Mouse (Mus musculus): ENCODE measurements around the gene Ubn1.

DNA sequence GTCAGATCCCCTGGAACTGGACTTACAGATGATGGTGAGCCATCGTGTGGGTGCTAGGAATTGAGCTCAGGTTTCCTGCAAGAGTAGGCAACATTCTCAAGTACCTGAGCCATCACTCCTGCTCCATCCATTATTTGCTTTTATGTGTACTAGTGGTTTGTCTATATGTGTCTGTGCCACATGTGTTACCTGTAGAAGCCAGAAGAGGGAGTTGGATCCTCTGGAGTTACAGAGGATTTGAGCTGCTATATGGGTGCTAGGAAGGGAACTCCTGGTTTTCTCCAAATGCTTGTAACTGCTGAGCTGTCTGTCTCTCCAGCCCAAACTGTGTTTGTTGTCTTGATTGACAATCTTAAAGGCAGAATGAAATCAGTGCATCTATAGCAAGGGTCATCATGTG, 8.3 kb downstream of the Ubn1 start:
- no peak for TF ChIP-seq CTCF (IDR thresholded peaks at IDR 0.05; ENCODE audit: control insufficient read depth, insufficient read depth, insufficient read length)
- peak; percentile 36 for TF ChIP-seq MAX (IDR thresholded peaks at IDR 0.05)
- TF ChIP-seq MYOD1 (IDR thresholded peaks at IDR 0.05; ENCODE audit: control insufficient read depth, insufficient read length, low read depth): no peak
- TF ChIP-seq USF1 (IDR thresholded peaks at IDR 0.05; ENCODE audit: low read depth): no peak
- no peak for TF ChIP-seq MYOG (IDR thresholded peaks at IDR 0.05; ENCODE audit: control insufficient read depth, extremely low read depth, insufficient read length)
- no peak for TF ChIP-seq FOSL1 (IDR thresholded peaks at IDR 0.05; ENCODE audit: insufficient read depth, low read length, poor library complexity, severe bottlenecking)
